ENCODE assay signal across 12 mouse cellular contexts in genomic region chr3:154327110-154327882, GRCm38 (mm10). TPM values are rescaled to one million over a fixed set of nuclear protein-coding genes. Genes with fewer than 3 reads are reported as not detected.
DNase-seq lines count a peak whose midpoint lies in the region; ATAC-seq lines count a peak whose summit lies in the region.
"Had no signal": no experiment of that assay in that cellular context is flagged by ENCODE, and none has a peak within 500 bp of the region (broad histone marks: within the 10 kb centered on the region; RNA-seq: fewer than 3 reads in every experiment).

No protein-coding gene starts in this region.

- H3K9me3 ChIP-seq in limb, embryonic 11.5 days (ENCODE audit: control insufficient read depth, low read length), result no peaks in the 10 kb centered on the region
- no peaks in the 10 kb centered on the region for H3K9me3 ChIP-seq in limb, embryonic 10.5 days (replicated peaks)
- no peaks in the 10 kb centered on the region for H3K9me3 ChIP-seq in embryonic facial prominence, embryonic 14.5 days (ENCODE audit: control insufficient read depth, low read length)
- no peaks in the 10 kb centered on the region for H3K9me3 ChIP-seq in limb, embryonic 13.5 days
- H3K9me3 ChIP-seq: lung, embryonic 15.5 days had no signal

- H3K36me3 ChIP-seq in limb, embryonic 11.5 days (ENCODE audit: control insufficient read depth, insufficient read depth, low read length), result no peaks in the 10 kb centered on the region
- no peaks in the 10 kb centered on the region for H3K36me3 ChIP-seq in limb, embryonic 10.5 days
- no peaks in the 10 kb centered on the region for H3K36me3 ChIP-seq in embryonic facial prominence, embryonic 14.5 days (ENCODE audit: control insufficient read depth, insufficient read depth, low read length)
- no peaks in the 10 kb centered on the region for H3K36me3 ChIP-seq in limb, embryonic 13.5 days
- H3K36me3 ChIP-seq: lung, embryonic 15.5 days had no signal

- peaks cover 8% of the 10 kb centered on the region; the same call in 1 of the 2 replicates for H3K4me1 ChIP-seq in limb, embryonic 11.5 days (ENCODE audit: control insufficient read depth, insufficient read depth, low read length)
- peaks cover 32% of the 10 kb centered on the region for H3K4me1 ChIP-seq in limb, embryonic 10.5 days
- H3K4me1 ChIP-seq in embryonic facial prominence, embryonic 14.5 days (ENCODE audit: control insufficient read depth, insufficient read depth, low read length), result no peaks in the 10 kb centered on the region
- peaks cover 31% of the 10 kb centered on the region for H3K4me1 ChIP-seq in limb, embryonic 13.5 days

- no peak overlapping the region for H3K9ac ChIP-seq in limb, embryonic 11.5 days (ENCODE audit: low read length)
- H3K9ac ChIP-seq in embryonic facial prominence, embryonic 14.5 days (ENCODE audit: low read depth, low read length), result peak overlapping the region; percentile 85
- no peak overlapping the region for H3K9ac ChIP-seq in limb, embryonic 13.5 days
- H3K9ac ChIP-seq: lung, embryonic 15.5 days had no signal

- WGBS in limb, embryonic 11.5 days, result 2% methylated on average over 13 of the region's 13 CpGs
- 3% methylated on average over 13 of the region's 13 CpGs for WGBS in limb, embryonic 10.5 days
- 5% methylated on average over 13 of the region's 13 CpGs for WGBS in embryonic facial prominence, embryonic 14.5 days
- WGBS in limb, embryonic 13.5 days, result 3% methylated on average over 13 of the region's 13 CpGs

- no peak overlapping the region for H3K4me2 ChIP-seq in limb, embryonic 11.5 days (ENCODE audit: low read depth, severe bottlenecking)
- peak overlapping the region; percentile 70 for H3K4me2 ChIP-seq in embryonic facial prominence, embryonic 14.5 days (ENCODE audit: low read depth, low read length)
- peak overlapping the region; percentile 75 for H3K4me2 ChIP-seq in limb, embryonic 13.5 days (replicated peaks)

- H3K27me3 ChIP-seq in limb, embryonic 11.5 days (ENCODE audit: control insufficient read depth, insufficient read depth, low read length), result peaks cover 51% of the 10 kb centered on the region
- peaks cover 95% of the 10 kb centered on the region for H3K27me3 ChIP-seq in limb, embryonic 10.5 days (ENCODE audit: low read depth, poor library complexity, severe bottlenecking)
- peaks cover 83% of the 10 kb centered on the region for H3K27me3 ChIP-seq in embryonic facial prominence, embryonic 14.5 days (replicated peaks; ENCODE audit: control insufficient read depth, insufficient read depth, low read length)
- peaks cover 88% of the 10 kb centered on the region for H3K27me3 ChIP-seq in limb, embryonic 13.5 days

- no peak overlapping the region for H3K4me3 ChIP-seq in limb, embryonic 11.5 days (ENCODE audit: low read depth, low read length)
- no peak overlapping the region for H3K4me3 ChIP-seq in limb, embryonic 10.5 days
- H3K4me3 ChIP-seq in embryonic facial prominence, embryonic 14.5 days (ENCODE audit: low read depth, low read length), result peak overlapping the region; percentile 59
- peak overlapping the region; percentile 47 for H3K4me3 ChIP-seq in limb, embryonic 13.5 days
- H3K4me3 ChIP-seq: myocyte had no signal

- peak; percentile 44 for DNase-seq in limb, embryonic 11.5 days (ENCODE audit: low spot score)
- no peak for DNase-seq in limb, embryonic 10.5 days (ENCODE audit: low spot score)
- DNase-seq in embryonic facial prominence, embryonic 14.5 days (ENCODE audit: low spot score), result no peak
- DNase-seq in retina, postnatal 1 day, result peak; percentile 31
- DNase-seq in right cerebral cortex, adult 18-20 months, result no peak
- no peak for DNase-seq in ovary, postnatal 14 days (ENCODE audit: low spot score)
- DNase-seq: adrenal gland, postnatal 25 days; cerebellum, adult 9-11 months; thymus, postnatal 25 days had no signal

- 0 out of 2 replicates have a peak, but pooled peaks have one; percentile 8 for ATAC-seq in limb, embryonic 11.5 days (ENCODE audit: insufficient number of reproducible peaks, low FRiP score, low TSS enrichment, low read depth)
- no peak for ATAC-seq in embryonic facial prominence, embryonic 14.5 days (ENCODE audit: low read depth)
- no peak for ATAC-seq in limb, embryonic 13.5 days (ENCODE audit: low FRiP score, low read depth)

- no peak overlapping the region for H3K27ac ChIP-seq in limb, embryonic 11.5 days (replicated peaks; ENCODE audit: low read depth, low read length)
- H3K27ac ChIP-seq in limb, embryonic 10.5 days, result no peak overlapping the region
- H3K27ac ChIP-seq in embryonic facial prominence, embryonic 14.5 days (replicated peaks; ENCODE audit: low read depth, low read length), result peak overlapping the region; percentile 91
- H3K27ac ChIP-seq in limb, embryonic 13.5 days, result no peak overlapping the region
- H3K27ac ChIP-seq: lung, embryonic 15.5 days had no signal

RNA-seq across cellular contexts. Expression of gene Lhx8, which starts 3.2 kb away (rescaled TPM):
- 0.21 and 0.28 TPM in 2 replicates for polyA plus RNA-seq in limb, embryonic 11.5 days (2014; fragmentation: Nextera tagmentation; extraction: Ambion mirVana)
- 2.6 TPM in 1 of 2 replicates, not detected in the other for polyA plus RNA-seq in limb, embryonic 10.5 days (2016; fragmentation: Nextera tagmentation; extraction: Ambion mirVana)
- 12.0 and 15.1 TPM in 2 replicates for polyA plus RNA-seq in embryonic facial prominence, embryonic 14.5 days (2014; fragmentation: Nextera tagmentation; extraction: Ambion mirVana)
- polyA plus RNA-seq in limb, embryonic 13.5 days (2015; fragmentation: Nextera tagmentation; extraction: Ambion mirVana), result 1.5 and 1.8 TPM in 2 replicates
- polyA plus RNA-seq: myocyte had no signal

Comparison
In these comparisons a context has a peak if more than half of its experiments do, and no peak if none do; other contexts are left out.
1. DNase-seq: peak in limb, embryonic 11.5 days (single experiment) and retina, postnatal 1 day (single experiment); none in limb, embryonic 10.5 days (single experiment), embryonic facial prominence, embryonic 14.5 days (single experiment), right cerebral cortex, adult 18-20 months (single experiment) and ovary, postnatal 14 days (single experiment).
2. H3K4me3 ChIP-seq: peak in embryonic facial prominence, embryonic 14.5 days (single experiment) and limb, embryonic 13.5 days (single experiment); none in limb, embryonic 11.5 days (single experiment) and limb, embryonic 10.5 days (single experiment).